Mouse (Mus musculus): Measurements from ENCODE around the gene Efcab9.

The Efcab9 gene

DNA sequence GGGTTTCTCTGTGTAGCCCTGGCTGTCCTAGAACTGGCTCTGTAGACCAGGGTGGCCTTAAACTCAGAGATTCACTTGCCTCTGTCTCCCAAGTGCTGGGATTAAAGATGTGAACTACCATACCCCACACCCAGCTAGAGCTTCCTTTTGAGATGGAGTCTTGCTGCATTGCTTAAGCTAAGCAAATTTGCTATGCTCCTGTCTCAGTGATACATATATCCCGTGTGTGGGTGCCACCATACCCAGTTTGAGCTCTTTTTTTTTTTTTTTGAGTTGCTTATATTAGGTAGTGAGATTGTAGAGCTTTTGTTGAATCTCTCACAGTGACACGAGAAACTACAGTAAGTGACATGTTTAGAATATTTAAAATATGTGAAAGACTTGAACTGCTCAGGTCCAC lies 36.6 kb downstream of the Efcab9 start:
- no peak for DNase-seq (ENCODE audit: low spot score)

- DNase-seq (ENCODE audit: low spot score), result no peak
Observed at GRCm38 (mm10) chr11:32493312-32493711, 38.6 kb downstream of the Efcab9 start.

DNA sequence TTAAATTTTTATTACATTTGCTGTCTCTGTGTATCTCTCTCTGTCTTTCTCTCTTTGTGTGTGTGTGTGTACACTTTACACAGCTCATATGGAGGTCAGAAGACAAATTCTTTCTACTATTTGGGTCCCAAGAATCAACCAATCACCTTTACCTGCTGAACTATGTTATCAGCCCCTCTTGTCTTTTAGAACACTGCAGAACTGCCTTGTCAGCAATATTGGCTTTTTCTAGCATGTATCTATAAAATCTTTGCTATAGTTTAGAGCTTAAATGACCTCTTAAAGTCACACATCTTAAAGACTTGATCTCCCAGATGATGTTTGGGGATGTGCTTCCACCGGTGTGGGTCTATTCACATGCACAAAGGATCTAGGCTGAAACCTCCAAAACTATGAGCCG lies 40.8 kb downstream of the Efcab9 start:
- DNase-seq (ENCODE audit: low spot score), result no peak

GRCm38 (mm10) chr11:32488808-32489670 lies 42.8 kb downstream of the Efcab9 start:
- DNase-seq (ENCODE audit: low spot score), result no peak

DNA sequence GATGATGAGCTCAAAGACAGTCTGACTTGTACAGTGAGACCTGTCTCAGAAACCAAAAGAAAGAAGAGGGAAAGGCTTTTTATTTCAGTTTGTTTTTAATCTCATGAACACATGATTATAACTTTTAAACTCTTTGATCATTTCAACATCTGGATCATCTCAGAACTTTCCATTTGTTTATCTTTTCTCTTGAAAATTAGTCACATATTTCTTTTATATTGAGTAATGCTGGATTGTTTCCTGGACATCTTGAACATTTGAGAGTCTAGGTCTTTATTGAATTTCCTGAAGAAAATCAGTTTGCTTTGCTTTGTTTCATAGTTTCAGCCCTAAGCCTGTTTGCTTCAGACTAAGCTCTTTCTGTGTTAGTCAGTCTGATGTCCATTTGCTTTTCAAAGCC lies 43.5 kb downstream of the Efcab9 start:
- DNase-seq (ENCODE audit: low spot score), result no peak

- no peak for DNase-seq (ENCODE audit: low spot score)
Observed at GRCm38 (mm10) chr11:32487501-32487900, 44.4 kb downstream of the Efcab9 start.

- DNase-seq (ENCODE audit: low spot score), result no peak
Observed at GRCm38 (mm10) chr11:32486621-32487020, 45.3 kb downstream of the Efcab9 start.

GRCm38 (mm10) chr11:32485290-32485689 lies 46.6 kb downstream of the Efcab9 start:
- no peak for DNase-seq (ENCODE audit: low spot score)

DNA sequence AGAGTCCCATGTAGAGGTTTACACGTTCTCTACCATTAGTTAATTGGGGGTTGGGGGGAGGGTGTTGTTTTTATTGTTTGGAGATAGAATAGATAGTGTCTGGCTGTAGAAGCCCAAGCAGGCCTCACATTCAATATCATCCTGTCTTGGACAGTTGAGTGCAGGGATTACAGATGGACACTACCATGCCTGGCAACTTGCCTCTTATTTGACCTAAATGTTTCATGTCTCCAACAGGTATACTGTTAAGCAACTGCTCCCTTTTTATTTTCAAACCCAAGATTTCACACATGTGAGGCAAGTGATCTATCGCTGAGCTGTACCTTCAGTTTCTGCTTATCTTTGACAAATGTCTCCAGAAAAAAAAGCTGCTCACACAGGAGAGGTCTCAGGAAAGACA lies 50.4 kb downstream of the Efcab9 start:
- DNase-seq (ENCODE audit: low spot score), result no peak

DNA sequence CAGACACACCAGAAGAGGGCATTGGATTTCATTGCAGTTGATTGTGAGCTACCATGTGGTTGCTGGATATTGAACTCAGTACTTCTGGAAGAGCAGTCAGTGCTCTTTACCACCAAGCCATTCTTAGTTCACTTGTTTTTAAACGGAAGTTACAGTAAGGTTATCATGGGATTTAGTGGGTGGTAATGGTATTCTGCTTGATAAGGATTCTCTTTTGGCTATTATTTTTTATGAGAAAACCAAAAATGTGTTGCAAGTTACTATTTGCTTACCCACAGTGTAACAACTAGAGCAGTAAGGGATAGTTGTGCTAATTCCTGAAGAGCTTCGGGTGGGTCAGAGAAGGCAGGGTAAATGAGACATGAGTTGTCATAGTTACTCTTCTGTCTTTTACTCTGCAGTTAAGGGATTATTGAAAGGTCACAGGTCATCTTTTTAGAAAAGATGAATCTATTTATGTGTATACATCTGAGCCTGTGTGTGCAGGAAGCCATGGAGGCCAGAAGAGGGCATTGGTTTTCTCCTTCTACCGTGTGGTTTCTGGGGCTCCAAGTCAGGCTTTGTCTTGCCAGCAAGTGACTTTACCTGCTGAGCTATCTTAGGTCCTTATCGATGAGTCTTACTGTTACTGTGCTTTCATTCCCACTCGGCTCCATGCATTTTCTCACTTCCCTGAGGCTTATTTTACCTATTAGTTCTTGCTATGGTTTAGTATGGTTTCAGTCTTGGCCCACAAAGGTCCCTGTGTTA lies 56.2 kb downstream of the Efcab9 start:
- no peak for DNase-seq (ENCODE audit: low spot score)

- DNase-seq (ENCODE audit: low spot score), result no peak
Observed at GRCm38 (mm10) chr11:32474725-32475124, 57.2 kb downstream of the Efcab9 start.
